Mouse (Mus musculus) fat pad, adult 2 months (tissue): ENCODE measurements around the gene Crlf1.
"Not testable (repeated sequence)": the region's sequence is repeated elsewhere in the genome, so short reads cannot be mapped to it uniquely, and the experiment has no call there.

Source experiments
- DNase-seq: peaks from one replicate; pipeline ENCODE4 v3.0.0-alpha.2; 2011; ENCODE audit warnings: low read depth, low spot score; ENCODE audit errors: extremely low read depth

The Crlf1 gene

GRCm38 (mm10) chr8:70495001-70495770, 2.2 kb downstream of the Crlf1 start:
- no peak for DNase-seq

DNA sequence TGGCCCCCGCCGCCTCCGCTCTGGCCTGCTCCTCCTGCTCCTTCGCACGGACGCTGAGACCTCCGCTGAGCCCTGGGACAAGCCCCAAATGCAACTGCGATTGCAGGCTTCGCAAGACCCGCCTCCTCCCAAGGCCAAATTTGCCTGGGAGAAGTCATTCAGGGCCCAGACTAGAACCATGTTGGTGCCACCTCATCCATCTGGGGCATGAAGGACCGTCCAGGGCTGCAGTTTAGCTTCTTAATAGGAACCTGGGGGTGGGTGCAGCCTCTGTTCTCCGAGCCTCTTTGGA, 2.8 kb downstream of the Crlf1 start:
- no peak for DNase-seq

DNA sequence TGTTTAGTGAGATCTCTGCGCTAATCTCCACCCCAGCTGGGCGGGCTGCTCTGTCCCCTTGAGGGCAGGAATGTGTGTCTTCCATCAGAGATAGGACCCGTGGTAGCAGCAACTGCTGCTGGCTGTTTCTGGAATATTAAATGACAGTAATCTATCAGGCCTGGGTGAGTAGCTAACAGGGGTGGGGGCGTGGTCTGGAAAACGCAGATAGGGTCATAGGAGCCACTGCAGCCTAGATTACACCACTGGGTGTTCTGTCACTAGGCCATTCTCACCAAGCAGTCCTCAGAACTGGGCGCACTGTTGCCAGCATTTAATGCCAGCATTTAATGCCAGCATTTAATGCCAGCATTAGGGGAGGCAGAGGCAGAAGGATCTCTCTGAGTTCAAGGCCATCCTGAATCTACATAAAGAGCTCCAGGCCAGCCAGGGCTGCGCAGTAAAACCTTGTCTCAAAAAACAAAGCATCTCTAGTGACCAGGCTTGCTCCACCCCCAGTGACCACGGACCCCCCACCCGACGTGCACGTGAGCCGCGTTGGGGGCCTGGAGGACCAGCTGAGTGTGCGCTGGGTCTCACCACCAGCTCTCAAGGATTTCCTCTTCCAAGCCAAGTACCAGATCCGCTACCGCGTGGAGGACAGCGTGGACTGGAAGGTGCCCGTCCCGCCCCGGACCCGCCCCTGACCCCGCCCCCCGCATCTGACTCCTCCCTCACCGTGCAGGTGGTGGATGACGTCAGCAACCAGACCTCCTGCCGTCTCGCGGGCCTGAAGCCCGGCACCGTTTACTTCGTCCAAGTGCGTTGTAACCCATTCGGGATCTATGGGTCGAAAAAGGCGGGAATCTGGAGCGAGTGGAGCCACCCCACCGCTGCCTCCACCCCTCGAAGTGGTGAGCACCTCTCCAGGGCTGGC, 7.7 kb downstream of the Crlf1 start:
- no peak for DNase-seq

GRCm38 (mm10) chr8:70501820-70502529, 9.0 kb downstream of the Crlf1 start:
- DNase-seq, result no peak

DNA sequence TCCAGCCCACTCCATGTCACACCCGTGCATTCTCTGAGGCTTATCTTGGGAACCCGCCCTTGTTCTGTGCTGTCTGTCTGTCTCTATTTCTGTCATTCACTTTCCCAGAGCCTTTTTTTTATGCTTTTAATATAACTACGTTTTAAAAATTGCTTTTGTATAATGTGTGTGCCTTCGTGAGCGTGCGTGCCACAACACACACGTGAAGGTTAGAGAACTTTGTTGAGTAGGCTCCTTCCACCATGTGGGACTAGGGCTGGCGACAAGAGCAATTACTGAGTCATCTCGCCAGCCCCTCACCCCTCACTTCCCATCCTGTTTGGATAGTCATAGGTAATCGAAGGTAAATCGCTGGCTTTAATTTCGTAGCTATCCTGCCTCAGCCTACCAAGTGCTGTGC, 9.6 kb downstream of the Crlf1 start:
- DNase-seq, result no peak

DNA sequence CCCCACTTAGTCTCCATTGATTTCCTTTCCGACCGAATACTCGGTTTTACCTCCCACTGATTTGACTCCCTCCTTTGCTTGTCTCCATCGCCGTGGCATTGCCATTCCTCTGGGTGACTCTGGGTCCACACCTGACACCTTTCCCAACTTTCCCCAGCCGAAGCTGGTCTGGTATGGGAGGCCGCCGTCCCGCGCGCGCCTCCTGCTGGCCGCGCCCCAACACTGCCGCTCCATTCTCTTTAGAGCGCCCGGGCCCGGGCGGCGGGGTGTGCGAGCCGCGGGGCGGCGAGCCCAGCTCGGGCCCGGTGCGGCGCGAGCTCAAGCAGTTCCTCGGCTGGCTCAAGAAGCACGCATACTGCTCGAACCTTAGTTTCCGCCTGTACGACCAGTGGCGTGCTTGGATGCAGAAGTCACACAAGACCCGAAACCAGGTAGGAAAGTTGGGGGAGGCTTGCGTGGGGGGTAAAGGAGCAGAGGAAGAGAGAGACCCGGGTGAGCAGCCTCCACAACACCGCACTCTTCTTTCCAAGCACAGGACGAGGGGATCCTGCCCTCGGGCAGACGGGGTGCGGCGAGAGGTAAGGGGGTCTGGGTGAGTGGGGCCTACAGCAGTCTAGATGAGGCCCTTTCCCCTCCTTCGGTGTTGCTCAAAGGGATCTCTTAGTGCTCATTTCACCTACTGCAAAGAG, 10.2 kb downstream of the Crlf1 start:
- no peak for DNase-seq

GRCm38 (mm10) chr8:70504291-70504716, 11.3 kb downstream of the Crlf1 start:
- no peak for DNase-seq

- DNase-seq, result no peak
Measured at GRCm38 (mm10) chr8:70504851-70505250, 11.9 kb downstream of the Crlf1 start.

GRCm38 (mm10) chr8:70505698-70506327, 12.9 kb downstream of the Crlf1 start:
- no peak for DNase-seq

DNA sequence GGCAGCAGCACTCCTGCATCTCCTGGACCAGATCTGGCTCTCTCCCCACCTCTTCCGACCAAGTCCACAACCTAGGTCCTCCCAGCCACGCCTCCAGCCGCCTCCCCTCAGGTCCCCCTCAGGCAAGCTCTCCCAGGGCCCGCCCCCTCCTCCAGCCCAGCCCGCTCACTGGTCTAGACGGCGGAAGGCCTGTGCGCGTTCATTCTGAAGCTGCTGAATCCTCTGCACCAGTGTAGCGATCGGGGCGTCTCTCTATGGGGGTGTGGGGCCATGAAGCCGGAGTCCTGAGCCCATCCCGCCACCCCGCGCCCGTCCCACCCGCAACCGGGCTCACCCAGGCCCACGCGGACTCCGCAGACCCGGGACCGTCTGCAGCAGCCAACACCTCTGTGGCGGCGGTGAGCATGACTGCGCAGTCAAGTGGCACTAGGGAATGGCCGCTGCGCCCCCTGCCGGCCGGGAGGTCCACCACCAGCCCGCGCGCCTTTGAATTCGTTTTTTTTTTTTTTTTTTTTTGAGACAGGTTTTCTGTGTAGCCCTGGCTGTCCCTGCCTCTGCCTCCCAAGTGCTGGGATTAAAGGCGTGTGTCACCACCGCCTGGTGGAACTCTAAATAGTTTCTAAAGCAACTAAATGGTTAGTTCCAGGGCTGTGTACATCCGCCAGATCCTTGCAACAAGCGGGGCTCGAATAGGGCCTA, 13.5 kb downstream of the Crlf1 start, which contains the start of gene Rex1bd:
Rex1bd (minus strand) TSS at position 425 of the 699 bp plus-strand sequence.
- no peak for DNase-seq

GRCm38 (mm10) chr8:70507027-70507393, 14.1 kb downstream of the Crlf1 start:
- no peak for DNase-seq

DNA sequence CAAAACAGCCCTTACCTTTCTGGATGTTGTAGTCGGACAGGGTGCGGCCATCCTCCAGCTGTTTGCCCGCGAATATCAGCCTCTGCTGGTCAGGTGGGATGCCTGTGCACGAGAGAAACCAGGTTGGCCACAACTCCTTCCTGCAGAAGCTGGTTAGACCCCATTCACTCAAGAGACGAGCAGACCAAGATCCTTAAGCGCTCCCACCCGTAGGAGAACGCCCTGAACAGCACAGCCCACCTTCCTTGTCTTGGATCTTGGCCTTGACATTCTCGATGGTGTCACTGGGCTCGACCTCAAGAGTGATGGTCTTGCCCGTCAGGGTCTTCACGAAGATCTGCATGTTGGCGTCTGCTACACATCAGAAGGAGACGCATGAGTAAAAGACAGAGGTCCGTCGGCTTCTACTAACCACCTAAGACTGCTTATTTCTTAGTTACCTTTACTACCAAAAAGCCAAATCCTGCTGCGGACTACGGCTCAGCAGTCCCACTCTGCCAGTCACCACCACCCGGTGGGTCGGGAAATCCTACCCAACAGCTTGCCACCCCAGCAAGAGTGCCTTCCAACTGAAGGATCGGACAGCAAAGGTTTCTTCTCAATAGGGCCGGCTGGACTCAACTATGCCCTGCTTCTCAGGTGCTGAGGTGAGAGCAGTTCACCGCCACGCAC, 16.5 kb downstream of the Crlf1 start:
- no peak for DNase-seq

DNA sequence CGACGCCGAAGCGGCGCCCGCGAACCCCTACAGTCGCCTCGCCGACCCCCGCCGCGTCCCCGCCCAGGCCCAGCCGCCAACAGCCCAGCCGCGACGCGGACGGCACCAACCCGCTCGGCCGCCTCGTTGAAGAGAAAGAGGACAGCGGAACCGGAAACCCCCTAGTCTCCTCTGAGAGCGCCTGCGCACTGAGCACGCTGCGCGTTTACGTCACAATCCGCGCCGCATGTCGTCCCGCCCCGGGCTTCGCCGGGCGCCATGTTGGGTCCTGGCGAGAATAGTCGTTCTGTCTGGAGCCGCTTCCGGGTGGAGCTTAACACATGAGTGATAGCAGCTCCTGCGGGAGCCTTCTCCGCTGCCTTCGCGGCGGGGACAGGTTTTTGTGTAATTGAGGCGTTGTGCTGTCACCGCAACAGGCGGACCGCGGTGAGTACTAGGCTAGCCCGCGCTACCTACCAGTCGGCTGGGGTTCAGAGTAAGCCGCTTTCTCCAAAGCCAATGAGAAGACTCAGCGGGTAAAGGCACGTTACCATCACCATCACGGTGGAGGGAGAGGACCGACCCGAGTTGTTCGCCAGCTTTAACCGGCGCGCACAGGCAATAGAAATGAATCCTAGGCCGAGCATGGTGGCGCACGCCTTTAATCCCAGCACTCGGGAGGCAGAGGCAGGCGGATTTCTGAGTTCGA, 17.4 kb downstream of the Crlf1 start, which contains the start of gene Uba52:
Uba52 (minus strand) TSS at position 574 of the 688 bp plus-strand sequence.
- no peak for DNase-seq

DNA sequence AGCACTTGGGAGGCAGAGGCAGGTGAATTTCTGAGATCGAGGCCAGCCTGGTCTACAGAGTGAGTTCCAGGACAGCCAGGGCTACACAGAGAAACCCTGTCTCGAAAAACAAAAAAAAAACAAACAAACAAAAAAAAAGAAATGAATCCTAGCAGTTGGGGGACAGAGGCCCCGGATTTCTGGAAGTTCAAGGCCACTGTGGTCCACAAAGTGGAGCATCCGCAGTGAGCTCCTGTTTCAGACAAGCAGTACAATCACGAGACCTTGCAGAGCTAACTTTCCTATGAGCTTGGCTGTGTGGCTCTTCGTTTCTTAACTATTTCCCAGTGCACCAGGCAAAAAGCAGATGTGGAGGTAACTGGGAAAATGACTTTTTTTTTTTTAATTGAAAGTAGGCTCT, 18.2 kb downstream of the Crlf1 start:
- DNase-seq, result not testable (repeated sequence)

DNA sequence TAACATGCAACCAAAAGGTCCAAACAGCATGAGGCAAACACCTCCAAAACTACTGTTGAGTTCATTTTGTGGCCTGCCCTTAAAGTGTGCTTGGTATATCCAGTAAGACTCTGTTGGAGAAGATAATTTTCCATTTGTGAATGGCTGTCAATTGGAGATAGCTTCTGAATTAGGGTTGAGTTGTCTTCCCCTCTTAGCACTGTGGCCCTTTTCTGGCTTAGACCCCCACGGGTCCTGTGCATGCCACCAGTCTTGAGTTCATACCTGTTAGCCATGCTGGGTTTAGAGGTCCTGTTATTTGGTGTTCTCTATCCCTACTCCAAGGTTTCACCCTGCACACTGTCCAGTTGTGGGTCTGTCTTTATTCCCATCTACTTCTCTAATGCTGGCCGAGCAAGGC, 18.8 kb downstream of the Crlf1 start:
- DNase-seq, result no peak

- no peak for DNase-seq
Measured at GRCm38 (mm10) chr8:70512253-70512903, 19.4 kb downstream of the Crlf1 start.

DNA sequence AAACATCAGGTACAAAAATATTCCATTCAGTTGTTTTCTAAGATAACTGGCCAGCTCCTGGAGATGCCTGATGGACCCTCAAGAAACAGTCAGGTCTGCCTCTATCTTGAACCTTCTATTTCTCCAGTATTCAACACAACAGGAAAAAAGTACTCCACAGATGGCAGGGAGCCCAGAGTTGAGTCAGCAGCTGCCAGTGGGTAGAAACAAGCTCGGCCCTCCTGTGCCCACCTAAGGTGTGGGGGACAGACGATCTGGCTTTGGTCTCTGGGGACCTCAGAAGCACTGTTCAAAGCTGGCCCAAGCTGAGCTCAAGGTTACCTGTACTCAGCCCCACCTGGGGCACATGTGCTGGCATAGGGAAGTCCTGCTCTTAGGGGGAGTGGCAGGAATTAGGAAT, 20.5 kb downstream of the Crlf1 start:
- DNase-seq, result no peak

- no peak for DNase-seq
Measured at GRCm38 (mm10) chr8:70517940-70518643, 25.1 kb downstream of the Crlf1 start.
